Mouse (Mus musculus) liver, embryonic 15.5 days (tissue): ENCODE data around the gene Gm10563. TPM values are rescaled to one million over a fixed set of nuclear protein-coding genes. Genes with fewer than 3 reads are reported as not detected.

Experiments used
- ATAC-seq: fragments of 200-750 bp; cut with Nextera tagmentation; 2 replicates; pipeline ENCODE4 v1.8.0; 2017; ENCODE audit warnings: moderate number of reproducible peaks, mild to moderate bottlenecking, moderate library complexity; ENCODE audit not compliant: insufficient read depth
- H3K27ac ChIP-seq: fragments of 300-500 bp; sonication (generic); replicated peaks from 2 replicates; pipeline ENCODE4 v1.5.1; 2015; ENCODE audit warnings: mild to moderate bottlenecking, inconsistent platforms
- H3K27me3 ChIP-seq: fragments of 300-500 bp; sonication (generic); 2 replicates; pipeline ENCODE4 v1.6.1; 2015; ENCODE audit warnings: mild to moderate bottlenecking, inconsistent platforms
- H3K36me3 ChIP-seq: fragments of 300-500 bp; sonication (generic); replicated peaks from 2 replicates; pipeline ENCODE4 v1.6.1; 2015; ENCODE audit warnings: moderate library complexity, mild to moderate bottlenecking, inconsistent platforms
- H3K4me1 ChIP-seq: fragments of 300-500 bp; sonication (generic); replicated peaks from 2 replicates; pipeline ENCODE4 v1.6.1; 2015; ENCODE audit warnings: inconsistent platforms
- H3K4me2 ChIP-seq: fragments of 300-500 bp; sonication (generic); 2 replicates; pipeline ENCODE4 v1.6.1; 2015; ENCODE audit warnings: moderate library complexity, mild to moderate bottlenecking, inconsistent platforms
- H3K4me3 ChIP-seq: fragments of 300-500 bp; sonication (generic); replicated peaks from 2 replicates; pipeline ENCODE4 v1.5.1; 2015; ENCODE audit warnings: mild to moderate bottlenecking, inconsistent platforms
- H3K9ac ChIP-seq: fragments of 300-500 bp; sonication (generic); 2 replicates; pipeline ENCODE4 v1.6.1; 2015; ENCODE audit warnings: moderate library complexity, mild to moderate bottlenecking, inconsistent platforms
- H3K9me3 ChIP-seq: fragments of 300-500 bp; sonication (generic); replicated peaks from 2 replicates; pipeline ENCODE4 v1.6.1; 2016; ENCODE audit warnings: inconsistent platforms
- WGBS: fragments of 180-500 bp; shearing (Covaris S2); methylation state at CpG from one replicate; pipeline ENCODE4 v1.1.7; 2015; ENCODE audit warnings: mixed read lengths; ENCODE audit not compliant: insufficient replicate concordance; 5-methylcytosine and 5-hydroxymethylcytosine counted together
- polyA plus RNA-seq: library from polyadenylated mRNA; unstranded; fragments of >200 nt; fragmentation: Nextera tagmentation; extraction: Ambion mirVana; gene quantifications from 2 replicates; pipeline ENCODE4 v1.2.1, GENCODE M21; 2015

Gm10563 gene
- polyA plus RNA-seq, 1 experiment from 2014 or later, result not detected

GRCm38 (mm10) chr4:155652283-155653085 lies 7.3 kb upstream of the Gm10563 start:
- Histone ChIP-seq H3K4me3 (peak overlapping the region; percentile 28), H3K36me3 (peaks cover 41% of the 10 kb centered on the region), H3K4me1 (peaks cover 30% of the 10 kb centered on the region), H3K4me2 (peak overlapping the region; percentile 67), H3K27me3 (peaks cover 62% of the 10 kb centered on the region), H3K27ac (no peak overlapping the region), H3K9me3 (no peaks in the 10 kb centered on the region), H3K9ac (no peak overlapping the region)
- ATAC-seq, result no peak
- 23% methylated on average over 36 of the region's 36 CpGs for WGBS

- no peak overlapping the region for H3K4me2 ChIP-seq
- no peak overlapping the region for H3K27ac ChIP-seq
- 58% methylated on average over 15 of the region's 15 CpGs for WGBS
- H3K4me3 ChIP-seq, result no peak overlapping the region
- no peak for ATAC-seq
- H3K9ac ChIP-seq, result no peak overlapping the region
- peaks cover 60% of the 10 kb centered on the region for H3K27me3 ChIP-seq
- H3K36me3 ChIP-seq, result peaks cover 49% of the 10 kb centered on the region
- H3K9me3 ChIP-seq, result no peaks in the 10 kb centered on the region
- peaks cover 30% of the 10 kb centered on the region for H3K4me1 ChIP-seq
Measured at GRCm38 (mm10) chr4:155651553-155652269, 6.5 kb upstream of the Gm10563 start.

- Histone ChIP-seq H3K27me3 (peaks cover 39% of the 10 kb centered on the region), H3K9me3 (no peaks in the 10 kb centered on the region), H3K9ac (no peak overlapping the region), H3K27ac (no peak overlapping the region), H3K4me1 (peaks cover 19% of the 10 kb centered on the region), H3K36me3 (peaks cover 62% of the 10 kb centered on the region), H3K4me2 (no peak overlapping the region), H3K4me3 (no peak overlapping the region)
- WGBS, result 84% methylated on average over 11 of the region's 11 CpGs
- ATAC-seq, result no peak
Measured at GRCm38 (mm10) chr4:155649355-155649754, 4.1 kb upstream of the Gm10563 start.

GRCm38 (mm10) chr4:155645721-155646120 lies 513 bp upstream of the Gm10563 start:
- Histone ChIP-seq H3K9me3 (no peaks in the 10 kb centered on the region), H3K36me3 (peaks cover 87% of the 10 kb centered on the region), H3K9ac (no peak overlapping the region)

GRCm38 (mm10) chr4:155643531-155643930 lies 1.7 kb downstream of the Gm10563 start:
- Histone ChIP-seq H3K4me2 (no peak overlapping the region), H3K4me3 (no peak overlapping the region), H3K36me3 (peaks cover 84% of the 10 kb centered on the region), H3K9me3 (no peaks in the 10 kb centered on the region), H3K4me1 (no peaks in the 10 kb centered on the region), H3K27ac (no peak overlapping the region), H3K27me3 (no peaks in the 10 kb centered on the region), H3K9ac (no peak overlapping the region)
- 73% methylated on average over 1 of the region's 1 CpGs for WGBS
- no peak for ATAC-seq

More at GRCm38 (mm10) chr4:155645721-155646120, 513 bp upstream of the Gm10563 start:
- peaks cover 2% of the 10 kb centered on the region for H3K27me3 ChIP-seq
- no peak overlapping the region for H3K4me2 ChIP-seq
- H3K4me1 ChIP-seq, result no peaks in the 10 kb centered on the region
- no peak overlapping the region for H3K27ac ChIP-seq
- WGBS, result 85% methylated on average over 5 of the region's 5 CpGs
- H3K4me3 ChIP-seq, result no peak overlapping the region
- ATAC-seq, result no peak

GRCm38 (mm10) chr4:155635766-155636499 lies 9.3 kb downstream of the Gm10563 start:
- no peak overlapping the region for H3K4me2 ChIP-seq
- peaks cover 89% of the 10 kb centered on the region for H3K36me3 ChIP-seq
- H3K27ac ChIP-seq, result no peak overlapping the region
- H3K9ac ChIP-seq, result no peak overlapping the region
- no peak for ATAC-seq
- H3K4me1 ChIP-seq, result no peaks in the 10 kb centered on the region
- H3K4me3 ChIP-seq, result no peak overlapping the region
- no peaks in the 10 kb centered on the region for H3K27me3 ChIP-seq
- no peaks in the 10 kb centered on the region for H3K9me3 ChIP-seq

- Histone ChIP-seq H3K9me3 (no peaks in the 10 kb centered on the region), H3K27me3 (no peaks in the 10 kb centered on the region), H3K4me3 (no peak overlapping the region), H3K9ac (no peak overlapping the region), H3K4me1 (peaks cover 4% of the 10 kb centered on the region), H3K36me3 (peaks cover 76% of the 10 kb centered on the region), H3K4me2 (no peak overlapping the region), H3K27ac (no peak overlapping the region)
- 62% methylated on average over 6 of the region's 6 CpGs for WGBS
- no peak for ATAC-seq
Measured at GRCm38 (mm10) chr4:155630267-155630666, 14.9 kb downstream of the Gm10563 start.

- Histone ChIP-seq H3K4me2 (peak within 1 kb of the TSS; percentile 73), H3K27me3 (no peaks in the 10 kb centered on the region), H3K9me3 (no peaks in the 10 kb centered on the region), H3K27ac (peak within 1 kb of the TSS; percentile 94), H3K4me1 (peaks cover 13% of the 10 kb centered on the region), H3K36me3 (peaks cover 52% of the 10 kb centered on the region), H3K9ac (peak within 1 kb of the TSS; percentile 74), H3K4me3 (peak within 1 kb of the TSS; percentile 94)
- ATAC-seq, result peak; percentile 100
- under 1% methylated on average over 84 of the region's 84 CpGs for WGBS
Measured at GRCm38 (mm10) chr4:155624338-155625291, 20.6 kb downstream of the Gm10563 start, which contains the start of gene Cdk11b. Cdk11b (plus strand) TSS chr4:155624854.

- Histone ChIP-seq H3K4me1 (peaks cover 8% of the 10 kb centered on the region), H3K9ac (no peak overlapping the region), H3K9me3 (no peaks in the 10 kb centered on the region), H3K4me3 (no peak overlapping the region), H3K27ac (no peak overlapping the region), H3K4me2 (no peak overlapping the region), H3K36me3 (peaks cover 82% of the 10 kb centered on the region), H3K27me3 (no peaks in the 10 kb centered on the region)
- ATAC-seq, result peak; percentile 52; the same call in 1 of the 2 replicates
- WGBS, result 52% methylated on average over 5 of the region's 5 CpGs
Measured at GRCm38 (mm10) chr4:155618321-155618720, 26.9 kb downstream of the Gm10563 start.

- ATAC-seq, result no peak
- 81% methylated on average over 3 of the region's 3 CpGs for WGBS
- no peak overlapping the region for H3K4me2 ChIP-seq
- H3K4me1 ChIP-seq, result peaks cover 2% of the 10 kb centered on the region; the same call in 1 of the 2 replicates
- no peak overlapping the region for H3K4me3 ChIP-seq
- no peak overlapping the region for H3K9ac ChIP-seq
- no peak overlapping the region for H3K27ac ChIP-seq
- H3K27me3 ChIP-seq, result no peaks in the 10 kb centered on the region
- no peaks in the 10 kb centered on the region for H3K9me3 ChIP-seq
- H3K36me3 ChIP-seq, result peaks cover 84% of the 10 kb centered on the region
Measured at GRCm38 (mm10) chr4:155613264-155613663, 31.9 kb downstream of the Gm10563 start.
